Mouse (Mus musculus) midbrain, embryonic 15.5 days (tissue): ENCODE measurements at regions not wholly inside any gene's neighbourhood (a gene's known extent, or its start where the extent isn't known, plus 50 kb on each side); places are given as distances from the start of the nearest gene placed in this dataset.

Source experiments
- ATAC-seq: fragments of 200-750 bp; cut with Nextera tagmentation; replicated peaks from 2 replicates; pipeline ENCODE4 v1.8.0; 2017; ENCODE audit warnings: moderate TSS enrichment
- H3K27ac ChIP-seq: fragments of 300-500 bp; sonication (generic); 2 replicates; pipeline ENCODE4 v1.5.1; 2015; ENCODE audit warnings: mild to moderate bottlenecking, inconsistent platforms
- H3K27me3 ChIP-seq: fragments of 300-500 bp; sonication (generic); replicated peaks from 2 replicates; pipeline ENCODE4 v1.6.1; 2015; ENCODE audit warnings: inconsistent platforms
- H3K36me3 ChIP-seq: fragments of 300-500 bp; sonication (generic); replicated peaks from 2 replicates; pipeline ENCODE4 v1.6.1; 2015; ENCODE audit warnings: inconsistent platforms
- H3K4me1 ChIP-seq: fragments of 300-500 bp; sonication (generic); 2 replicates; pipeline ENCODE4 v1.6.1; 2015; ENCODE audit warnings: inconsistent platforms
- H3K4me2 ChIP-seq: fragments of 300-500 bp; sonication (generic); 2 replicates; pipeline ENCODE4 v1.6.1; 2015; ENCODE audit warnings: inconsistent platforms, mild to moderate bottlenecking, moderate library complexity
- H3K4me3 ChIP-seq: fragments of 300-500 bp; sonication (generic); 2 replicates; pipeline ENCODE4 v1.5.1; 2015; ENCODE audit warnings: mild to moderate bottlenecking, inconsistent platforms
- H3K9ac ChIP-seq: fragments of 300-500 bp; sonication (generic); 2 replicates; pipeline ENCODE4 v1.6.1; 2015; ENCODE audit warnings: mild to moderate bottlenecking, inconsistent platforms
- H3K9me3 ChIP-seq: fragments of 300-500 bp; sonication (generic); 2 replicates; pipeline ENCODE4 v1.6.1; 2016; ENCODE audit warnings: inconsistent platforms
- WGBS: fragments of 180-500 bp; shearing (Covaris S2); methylation state at CpG from one replicate; pipeline ENCODE4 v1.1.7; 2015; ENCODE audit warnings: mixed read lengths; 5-methylcytosine and 5-hydroxymethylcytosine counted together

- WGBS = 94% methylated on average over 5 of the region's 5 CpGs
- ATAC-seq = no peak
- no peak overlapping the region for H3K4me3 ChIP-seq
- no peak overlapping the region for H3K4me2 ChIP-seq
- H3K9ac ChIP-seq = no peak overlapping the region
- no peak overlapping the region for H3K27ac ChIP-seq
- no peaks in the 10 kb centered on the region for H3K4me1 ChIP-seq
- H3K36me3 ChIP-seq = no peaks in the 10 kb centered on the region
- no peaks in the 10 kb centered on the region for H3K9me3 ChIP-seq
- H3K27me3 ChIP-seq = no peaks in the 10 kb centered on the region
These were observed 72.5 kb upstream of the Ccdc122 start for GRCm38 (mm10) chr14:76964046-76964445.

- WGBS = 67% methylated on average over 10 of the region's 10 CpGs
- Histone ChIP-seq H3K27ac (no peak overlapping the region), H3K9me3 (no peaks in the 10 kb centered on the region), H3K9ac (no peak overlapping the region), H3K36me3 (no peaks in the 10 kb centered on the region), H3K27me3 (no peaks in the 10 kb centered on the region), H3K4me1 (no peaks in the 10 kb centered on the region), H3K4me3 (no peak overlapping the region), H3K4me2 (no peak overlapping the region)
- ATAC-seq = no peak
These were observed 77.7 kb upstream of the Ccdc122 start for GRCm38 (mm10) chr14:76958875-76959274.

GRCm38 (mm10) chr14:76957136-76957535 lies 79.4 kb upstream of the Ccdc122 start:
- Histone ChIP-seq H3K4me2 (no peak overlapping the region), H3K27me3 (no peaks in the 10 kb centered on the region), H3K27ac (no peak overlapping the region), H3K4me1 (no peaks in the 10 kb centered on the region), H3K36me3 (no peaks in the 10 kb centered on the region), H3K9ac (no peak overlapping the region), H3K9me3 (no peaks in the 10 kb centered on the region), H3K4me3 (no peak overlapping the region)
- no peak for ATAC-seq
- WGBS = 43% methylated on average over 2 of the region's 2 CpGs

- H3K9ac ChIP-seq = no peak overlapping the region
- no peak overlapping the region for H3K27ac ChIP-seq
- H3K4me1 ChIP-seq = peaks cover 9% of the 10 kb centered on the region; the same call in 1 of the 2 replicates
- no peak overlapping the region for H3K4me3 ChIP-seq
- no peak overlapping the region for H3K4me2 ChIP-seq
- H3K9me3 ChIP-seq = no peaks in the 10 kb centered on the region
- ATAC-seq = no peak
- H3K27me3 ChIP-seq = no peaks in the 10 kb centered on the region
- 99% methylated on average over 2 of the region's 2 CpGs for WGBS
- no peaks in the 10 kb centered on the region for H3K36me3 ChIP-seq
These were observed 83.4 kb upstream of the Ccdc122 start for GRCm38 (mm10) chr14:76953171-76953570.

- no peak overlapping the region for H3K9ac ChIP-seq
- no peak overlapping the region for H3K4me2 ChIP-seq
- H3K4me1 ChIP-seq = peaks cover 9% of the 10 kb centered on the region; the same call in 1 of the 2 replicates
- 68% methylated on average over 4 of the region's 4 CpGs for WGBS
- no peak overlapping the region for H3K4me3 ChIP-seq
- H3K9me3 ChIP-seq = no peaks in the 10 kb centered on the region
- H3K27ac ChIP-seq = no peak overlapping the region
- no peak for ATAC-seq
- H3K36me3 ChIP-seq = no peaks in the 10 kb centered on the region
- no peaks in the 10 kb centered on the region for H3K27me3 ChIP-seq
These were observed 85.1 kb upstream of the Ccdc122 start for GRCm38 (mm10) chr14:76951450-76951849.

GRCm38 (mm10) chr14:76949388-76949787 lies 87.2 kb upstream of the Ccdc122 start:
- no peak overlapping the region for H3K4me3 ChIP-seq
- no peaks in the 10 kb centered on the region for H3K9me3 ChIP-seq
- no peak for ATAC-seq
- no peak overlapping the region for H3K9ac ChIP-seq
- H3K4me2 ChIP-seq = no peak overlapping the region
- no peaks in the 10 kb centered on the region for H3K36me3 ChIP-seq
- H3K27ac ChIP-seq = no peak overlapping the region
- H3K27me3 ChIP-seq = no peaks in the 10 kb centered on the region
- 83% methylated on average over 3 of the region's 3 CpGs for WGBS
- peaks cover 9% of the 10 kb centered on the region; the same call in 1 of the 2 replicates for H3K4me1 ChIP-seq

- Histone ChIP-seq H3K27ac (no peak overlapping the region), H3K27me3 (no peaks in the 10 kb centered on the region), H3K4me2 (no peak overlapping the region), H3K4me3 (no peak overlapping the region), H3K36me3 (no peaks in the 10 kb centered on the region), H3K9ac (no peak overlapping the region), H3K9me3 (no peaks in the 10 kb centered on the region), H3K4me1 (peaks cover 9% of the 10 kb centered on the region; the same call in 1 of the 2 replicates)
- ATAC-seq = no peak
- 44% methylated on average over 3 of the region's 3 CpGs for WGBS
These were observed 87.6 kb upstream of the Ccdc122 start for GRCm38 (mm10) chr14:76948948-76949347.

- Histone ChIP-seq H3K27me3 (no peaks in the 10 kb centered on the region), H3K4me2 (no peak overlapping the region), H3K36me3 (no peaks in the 10 kb centered on the region), H3K9ac (no peak overlapping the region), H3K4me1 (peaks cover 9% of the 10 kb centered on the region; the same call in 1 of the 2 replicates), H3K9me3 (no peaks in the 10 kb centered on the region), H3K27ac (no peak overlapping the region), H3K4me3 (no peak overlapping the region)
- ATAC-seq = no peak
- 34% methylated on average over 6 of the region's 6 CpGs for WGBS
These were observed 88.1 kb upstream of the Ccdc122 start for GRCm38 (mm10) chr14:76948481-76948880.

GRCm38 (mm10) chr14:76947148-76947547 lies 89.4 kb upstream of the Ccdc122 start:
- 69% methylated on average over 3 of the region's 3 CpGs for WGBS
- Histone ChIP-seq H3K4me3 (no peak overlapping the region), H3K27me3 (no peaks in the 10 kb centered on the region), H3K4me2 (no peak overlapping the region), H3K4me1 (peaks cover 9% of the 10 kb centered on the region; the same call in 1 of the 2 replicates), H3K36me3 (no peaks in the 10 kb centered on the region), H3K9me3 (no peaks in the 10 kb centered on the region), H3K27ac (no peak overlapping the region), H3K9ac (no peak overlapping the region)
- ATAC-seq = no peak

GRCm38 (mm10) chr14:76945626-76946025 lies 90.9 kb upstream of the Ccdc122 start:
- no peak overlapping the region for H3K4me2 ChIP-seq
- no peaks in the 10 kb centered on the region for H3K36me3 ChIP-seq
- no peak overlapping the region for H3K9ac ChIP-seq
- no peak overlapping the region for H3K4me3 ChIP-seq
- peaks cover 9% of the 10 kb centered on the region; the same call in 1 of the 2 replicates for H3K4me1 ChIP-seq
- H3K27me3 ChIP-seq = no peaks in the 10 kb centered on the region
- no peak overlapping the region for H3K27ac ChIP-seq
- 86% methylated on average over 6 of the region's 6 CpGs for WGBS
- H3K9me3 ChIP-seq = no peaks in the 10 kb centered on the region
- no peak for ATAC-seq

- Histone ChIP-seq H3K4me2 (no peak overlapping the region), H3K27ac (no peak overlapping the region), H3K27me3 (no peaks in the 10 kb centered on the region), H3K36me3 (no peaks in the 10 kb centered on the region), H3K4me1 (no peaks in the 10 kb centered on the region), H3K9me3 (no peaks in the 10 kb centered on the region), H3K4me3 (no peak overlapping the region), H3K9ac (no peak overlapping the region)
- 66% methylated on average over 10 of the region's 10 CpGs for WGBS
- ATAC-seq = no peak
These were observed 94.9 kb upstream of the Ccdc122 start for GRCm38 (mm10) chr14:76941474-76942212.

- Histone ChIP-seq H3K9ac (no peak overlapping the region), H3K4me1 (no peaks in the 10 kb centered on the region), H3K9me3 (no peaks in the 10 kb centered on the region), H3K4me3 (no peak overlapping the region), H3K27me3 (no peaks in the 10 kb centered on the region), H3K27ac (no peak overlapping the region), H3K4me2 (no peak overlapping the region), H3K36me3 (no peaks in the 10 kb centered on the region)
- no peak for ATAC-seq
- 90% methylated on average over 4 of the region's 4 CpGs for WGBS
These were observed 96.1 kb upstream of the Ccdc122 start for GRCm38 (mm10) chr14:76940507-76940906.

GRCm38 (mm10) chr14:76936671-76937070 lies 99.9 kb upstream of the Ccdc122 start:
- ATAC-seq = no peak
- Histone ChIP-seq H3K9ac (no peak overlapping the region), H3K9me3 (no peaks in the 10 kb centered on the region), H3K27ac (no peak overlapping the region), H3K4me3 (no peak overlapping the region), H3K4me2 (no peak overlapping the region), H3K36me3 (no peaks in the 10 kb centered on the region), H3K4me1 (no peaks in the 10 kb centered on the region), H3K27me3 (no peaks in the 10 kb centered on the region)
- 96% methylated on average over 1 of the region's 1 CpGs for WGBS
